Mouse (Mus musculus) brain, embryonic 14.5 days (tissue): ENCODE results near the gene Bex1.

ENCODE experiments used
- CTCF ChIP-seq: fragments of 200-500 bp; IDR thresholded peaks from 2 replicates; pipeline ENCODE4 v1.5.1; 2012; ENCODE audit warnings: inconsistent platforms, mild to moderate bottlenecking, moderate library complexity, borderline replicate concordance; ENCODE audit not compliant: insufficient read depth, insufficient read length; ENCODE audit errors: extremely low read depth
- POLR2A ChIP-seq: fragments of 200-500 bp; IDR thresholded peaks from 2 replicates; pipeline ENCODE4 v1.6.1; 2012; ENCODE audit warnings: mild to moderate bottlenecking, inconsistent platforms, borderline replicate concordance; ENCODE audit not compliant: poor library complexity, insufficient read depth, insufficient read length, severe bottlenecking; ENCODE audit errors: extremely low read depth

- no peak for TF ChIP-seq CTCF
- TF ChIP-seq POLR2A: no peak
Observed at GRCm38 (mm10) chrX:136216303-136216702, 990 bp upstream of the Bex1 start.
